Mouse (Mus musculus) heart, postnatal 0 days (tissue): ENCODE data around the gene Tbx4.

Experiments used
- CTCF ChIP-seq: IDR thresholded peaks from 2 replicates; pipeline ENCODE4 v1.5.1; 2016; ENCODE audit warnings: antibody characterized with exemption, control low read depth, low read depth
- EP300 ChIP-seq: IDR thresholded peaks from 2 replicates; pipeline ENCODE4 v1.6.1; 2016; ENCODE audit warnings: antibody characterized with exemption, low read depth

GRCm38 (mm10) chr11:85896335-85896985 is 10.2 kb downstream of the Tbx4 start:
- TF ChIP-seq CTCF: no peak
- no peak for TF ChIP-seq EP300
